Mouse (Mus musculus): ENCODE results near the gene Rrp12. TPM values are rescaled to one million over a fixed set of nuclear protein-coding genes. Genes with fewer than 3 reads are reported as not detected.

Rrp12 gene
- polyA plus RNA-seq, 2 experiments from 2014 or later, result 7.2 to 17.3 TPM

- ATAC-seq, result peak; percentile 90
These were observed 47.8 kb downstream of the Rrp12 start, which contains the start of gene Frat2 for GRCm38 (mm10) chr19:41847992-41848851. Gene Frat2 (minus strand): TSS chr19:41848132.

GRCm38 (mm10) chr19:41847614-41847991, 48.4 kb downstream of the Rrp12 start:
- ATAC-seq, result peak; percentile 50

- no peak for ATAC-seq
These were observed 48.8 kb downstream of the Rrp12 start for GRCm38 (mm10) chr19:41847091-41847581.

GRCm38 (mm10) chr19:41846366-41847090, 49.4 kb downstream of the Rrp12 start:
- no peak for ATAC-seq

- ATAC-seq, result no peak
These were observed 51.6 kb downstream of the Rrp12 start for GRCm38 (mm10) chr19:41844345-41844744.

GRCm38 (mm10) chr19:41842706-41843105, 53.3 kb downstream of the Rrp12 start:
- no peak for ATAC-seq

- no peak for ATAC-seq
These were observed 53.8 kb downstream of the Rrp12 start for GRCm38 (mm10) chr19:41842196-41842595.

- no peak for ATAC-seq
These were observed 54.7 kb downstream of the Rrp12 start for GRCm38 (mm10) chr19:41841105-41841750.

GRCm38 (mm10) chr19:41839685-41840084, 56.3 kb downstream of the Rrp12 start:
- ATAC-seq, result no peak

- ATAC-seq, result no peak
These were observed 57.2 kb downstream of the Rrp12 start for GRCm38 (mm10) chr19:41838808-41839207.

GRCm38 (mm10) chr19:41837917-41838261, 58.1 kb downstream of the Rrp12 start:
- ATAC-seq, result no peak

GRCm38 (mm10) chr19:41837194-41837916, 58.6 kb downstream of the Rrp12 start:
- ATAC-seq, result no peak

GRCm38 (mm10) chr19:41836719-41837118, 59.3 kb downstream of the Rrp12 start:
- no peak for ATAC-seq

- ATAC-seq, result no peak
These were observed 60.2 kb downstream of the Rrp12 start for GRCm38 (mm10) chr19:41835816-41836215.

- no peak for ATAC-seq
These were observed 60.6 kb downstream of the Rrp12 start for GRCm38 (mm10) chr19:41835407-41835806.

GRCm38 (mm10) chr19:41832501-41833201, 63.3 kb downstream of the Rrp12 start:
- no peak for ATAC-seq

- no peak for ATAC-seq
These were observed 64.1 kb downstream of the Rrp12 start for GRCm38 (mm10) chr19:41831718-41832391.

GRCm38 (mm10) chr19:41831101-41831570, 64.8 kb downstream of the Rrp12 start:
- ATAC-seq, result no peak

GRCm38 (mm10) chr19:41830106-41831031, 65.6 kb downstream of the Rrp12 start:
- ATAC-seq, result peak; percentile 63
